Mouse (Mus musculus): ENCODE results near the gene Gsta3.

Gsta3 gene

DNA sequence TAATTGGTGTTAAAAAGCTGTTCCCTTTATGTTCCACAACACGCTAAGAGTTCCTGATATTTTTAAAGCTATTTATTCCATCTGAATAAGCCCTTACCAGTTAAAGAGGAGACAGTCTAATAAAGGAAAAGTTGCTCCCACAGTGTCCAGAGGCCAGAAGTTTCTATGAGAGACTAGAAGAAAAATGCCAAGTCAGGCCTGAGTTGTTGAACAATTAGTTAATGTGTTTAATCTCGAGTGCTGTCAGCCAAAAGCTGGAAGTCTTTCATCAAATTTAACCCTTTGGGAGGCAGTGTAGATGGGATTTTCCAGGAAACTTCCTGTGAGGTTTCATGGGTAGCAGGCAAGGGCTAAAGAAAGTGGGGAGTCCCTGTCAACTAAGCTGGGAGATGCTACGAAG, 59.4 kb downstream of the Gsta3 start:
- DNase-seq (ENCODE audit: low read depth) = no peak

GRCm38 (mm10) chr1:21301686-21302085, 61.3 kb downstream of the Gsta3 start:
- DNase-seq (ENCODE audit: low read depth) = no peak

DNA sequence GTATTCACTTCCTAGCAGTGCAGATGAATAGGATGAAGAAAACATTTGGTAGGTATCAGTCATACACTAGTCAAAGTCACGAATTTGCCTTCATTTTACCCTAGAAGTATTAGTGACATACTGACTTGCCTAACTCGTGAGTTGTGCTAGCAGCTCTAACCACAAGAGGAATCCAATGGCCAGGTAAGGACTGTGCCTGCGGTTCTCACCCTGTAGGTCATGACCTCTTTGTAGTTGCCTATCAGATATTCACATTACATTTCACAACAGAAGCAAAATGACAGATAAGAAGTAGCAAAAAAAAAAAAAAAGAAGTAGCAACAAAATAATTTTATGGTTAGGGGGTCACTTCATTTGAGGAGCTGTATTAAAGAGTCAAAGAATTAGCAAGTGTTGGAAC, 63.8 kb downstream of the Gsta3 start:
- DNase-seq (ENCODE audit: low read depth) = no peak

DNA sequence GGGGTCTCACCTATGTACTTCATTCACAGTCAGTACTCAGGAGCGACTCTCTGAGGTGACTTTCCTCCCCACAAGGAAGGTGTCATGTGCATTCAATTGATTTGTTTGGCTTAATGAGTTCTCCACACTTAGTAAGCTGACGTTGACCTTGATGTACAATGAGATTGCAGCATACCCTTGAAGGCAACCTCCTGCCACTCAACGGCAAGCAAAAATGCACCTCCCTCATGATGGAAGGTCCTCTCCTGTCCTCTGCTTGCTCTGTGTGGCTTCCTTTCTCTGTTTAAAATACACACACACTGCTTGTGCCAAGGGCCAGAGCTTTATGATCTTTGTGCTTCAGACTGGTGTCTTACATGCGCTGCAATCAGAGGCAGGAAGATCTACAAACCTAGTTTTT, 64.3 kb downstream of the Gsta3 start:
- DNase-seq (ENCODE audit: low read depth) = no peak

DNA sequence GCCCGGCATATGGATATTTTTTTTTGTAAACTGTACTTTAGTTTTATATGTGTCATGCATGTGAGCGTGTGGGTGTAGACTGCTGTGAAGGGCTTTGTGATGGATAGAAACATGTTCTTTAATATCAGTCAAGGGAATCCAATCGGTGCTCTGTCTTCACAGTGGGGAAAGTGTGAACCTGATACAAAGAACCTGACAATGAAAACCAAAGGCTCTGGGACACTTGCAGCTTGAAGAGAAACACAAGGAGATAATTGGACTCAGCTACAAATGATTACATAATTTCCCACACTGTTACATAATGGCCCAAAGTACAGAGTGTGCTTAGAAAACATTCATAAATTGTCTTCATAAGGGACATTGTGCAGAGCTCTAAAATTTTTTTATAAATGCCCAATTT, 65.1 kb downstream of the Gsta3 start:
- DNase-seq (ENCODE audit: low read depth) = no peak

GRCm38 (mm10) chr1:21314336-21314735, 73.9 kb downstream of the Gsta3 start:
- no peak for DNase-seq (ENCODE audit: low read depth)

All from c-Kit-positive CD71-positive TER-119-negative erythroid progenitor cells, embryonic 14.5 days (primary cell).